Mouse (Mus musculus) adrenal gland (tissue): Measurements from ENCODE around the gene Exoc3.

Experiments
- intact Hi-C: fragments of 180-260 bp; cut with DNase I; formaldehyde crosslinking; loops from one replicate; pipeline ENCODE4 v1.15.1; 2025

Gene Exoc3

GRCm38 (mm10) chr13:74143282-74143681, 65.2 kb downstream of the Exoc3 start:
- intact Hi-C loops, result no loop called here

- intact Hi-C loops, result no loop called here
Measured at GRCm38 (mm10) chr13:74140793-74141192, 67.7 kb downstream of the Exoc3 start.

- intact Hi-C loops, result no loop called here
Measured at GRCm38 (mm10) chr13:74138906-74139647, 69.5 kb downstream of the Exoc3 start.

- intact Hi-C loops, result no loop called here
Measured at GRCm38 (mm10) chr13:74129909-74130308, 78.6 kb downstream of the Exoc3 start.

GRCm38 (mm10) chr13:74127571-74127970, 81.0 kb downstream of the Exoc3 start:
- intact Hi-C loops, result no loop called here

GRCm38 (mm10) chr13:74122632-74123031, 85.9 kb downstream of the Exoc3 start:
- intact Hi-C loops, result no loop called here

GRCm38 (mm10) chr13:74121795-74122330, 86.7 kb downstream of the Exoc3 start:
- intact Hi-C loops, result no loop called here

- intact Hi-C loops, result no loop called here
Measured at GRCm38 (mm10) chr13:74121141-74121602, 87.4 kb downstream of the Exoc3 start, which contains the start of gene Slc9a3. Gene Slc9a3, plus strand, starts transcription at chr13:74121457.
